Mouse (Mus musculus) lung, adult 2 months (tissue): Measurements from ENCODE around the gene Sprr2b. TPM values are rescaled to one million over a fixed set of nuclear protein-coding genes. Genes with fewer than 3 reads are reported as not detected.

ENCODE experiments used
- DNase-seq: peaks from one replicate; pipeline ENCODE4 v3.0.0; 2022
- H3K4me1 ChIP-seq: fragments of 200-500 bp; 2 replicates; pipeline ENCODE4 v1.6.1; 2011; ENCODE audit warnings: low read length; ENCODE audit not compliant: control insufficient read depth, insufficient read depth
- H3K4me3 ChIP-seq: fragments of 200-500 bp; replicated peaks from 2 replicates; pipeline ENCODE3; 2011; ENCODE audit warnings: low read depth, mild to moderate bottlenecking, control low read depth, low read length; ENCODE audit errors: extremely low read depth
- CTCF ChIP-seq: fragments of 200-500 bp; IDR thresholded peaks from 2 replicates; pipeline ENCODE4 v1.5.1; 2011; ENCODE audit warnings: mild to moderate bottlenecking, low read length, control low read depth; ENCODE audit not compliant: insufficient read depth
- POLR2A ChIP-seq: fragments of 200-500 bp; IDR thresholded peaks from 2 replicates; pipeline ENCODE4 v1.6.1; 2011; ENCODE audit warnings: low read depth, mild to moderate bottlenecking, control low read depth, low read length, borderline replicate concordance; ENCODE audit errors: extremely low read depth
- WGBS: fragments of 180-500 bp; shearing (Covaris S2); methylation state at CpG from one replicate; pipeline ENCODE4 v1.1.7; 2018; 5-methylcytosine and 5-hydroxymethylcytosine counted together
- polyA plus RNA-seq: library from polyadenylated mRNA; depleted of rRNA; stranded (reverse); fragments of >200 nt; gene quantifications from 2 replicates; pipeline ENCODE4 v1.2.3, GENCODE M21; 2012; rRNA removed

Gene Sprr2b
- polyA plus RNA-seq, 1 experiment, result not detected

DNA sequence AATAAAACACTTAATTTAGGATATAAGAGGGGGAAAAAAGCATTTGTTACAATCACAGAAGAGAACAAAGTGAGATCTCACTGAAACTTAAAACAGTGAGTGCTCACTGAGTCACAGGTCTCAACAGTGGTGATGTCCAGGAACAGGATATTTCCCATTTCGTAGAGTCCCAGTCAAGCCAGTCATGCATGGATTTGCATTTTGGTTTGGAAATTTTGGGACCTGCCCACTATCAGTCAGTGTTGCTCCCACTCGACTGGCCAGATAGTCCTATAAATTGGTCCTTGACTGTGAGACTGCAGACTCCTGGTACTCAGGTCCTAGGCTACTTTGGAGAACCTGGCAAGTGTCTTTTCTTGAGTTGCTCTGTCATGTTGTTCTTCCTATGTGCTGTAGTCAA is 35.4 kb downstream of the Sprr2b start, which contains the start of gene Sprr2e:
Gene Sprr2e, plus strand, starts transcription at position 301 of the 400 bp plus-strand sequence.
- no peak for TF ChIP-seq CTCF
- no peak for TF ChIP-seq POLR2A
- H3K4me1 ChIP-seq, result no peaks in the 10 kb centered on the region
- WGBS, result 75% methylated on average over 2 of the region's 2 CpGs
- no peak for DNase-seq
- H3K4me3 ChIP-seq, result no peak within 1 kb of the TSS

DNA sequence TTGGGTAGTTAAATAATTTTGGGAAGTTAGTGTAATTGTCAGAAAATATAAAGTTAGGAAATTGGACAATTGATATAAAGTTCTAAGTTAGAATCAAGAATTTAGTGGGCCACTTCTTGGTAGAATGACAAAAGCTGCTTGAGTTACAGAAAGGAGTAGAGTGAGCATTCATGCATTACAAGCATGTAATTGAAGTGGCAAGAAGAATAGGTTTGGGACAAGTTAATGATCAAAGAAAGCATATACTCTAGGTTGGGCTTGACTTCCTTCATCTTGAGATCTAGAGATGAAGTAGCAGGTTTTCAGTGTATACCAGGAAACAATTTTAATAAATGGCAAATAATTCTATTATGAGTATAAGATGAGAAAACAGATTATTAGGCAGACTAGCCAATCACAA is 45.2 kb downstream of the Sprr2b start:
- Histone ChIP-seq H3K4me1 (no peaks in the 10 kb centered on the region), H3K4me3 (no peak overlapping the region)
- no peak for TF ChIP-seq CTCF
- TF ChIP-seq POLR2A, result no peak
- DNase-seq, result no peak

DNA sequence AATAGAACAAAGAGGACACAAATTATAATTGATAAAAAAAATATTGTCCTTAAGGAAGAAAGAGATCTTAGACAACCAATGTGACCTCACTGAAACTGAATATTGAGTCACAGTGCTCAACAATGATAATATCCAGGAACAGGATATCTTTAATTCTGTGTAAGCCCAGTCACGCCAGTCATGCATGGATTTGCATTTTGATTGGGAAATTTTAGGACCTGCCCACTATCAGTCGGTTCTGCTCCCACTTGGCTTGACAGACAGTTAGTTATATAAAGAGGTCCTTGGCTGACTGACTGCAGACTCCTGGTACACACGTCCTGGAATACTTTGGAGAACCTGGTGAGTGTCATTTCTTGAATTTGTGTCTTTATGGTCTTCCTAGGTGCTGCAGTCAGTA is 48.5 kb downstream of the Sprr2b start, which contains the start of gene Sprr2f:
Gene Sprr2f, plus strand, starts transcription at position 301 of the 400 bp plus-strand sequence.
- TF ChIP-seq POLR2A (no peak), CTCF (no peak)
- no peak within 1 kb of the TSS for H3K4me3 ChIP-seq
- no peak for DNase-seq
- no peaks in the 10 kb centered on the region for H3K4me1 ChIP-seq
- WGBS, result 54% methylated on average over 3 of the region's 3 CpGs

Other genes with a start within 250 kb of the Sprr2b start
- 0.16 and 233 TPM in 2 replicates for gene Lor, start 233.5 kb upstream of the Sprr2b start, polyA plus RNA-seq
- gene Prr9, start 192.7 kb upstream of the Sprr2b start, polyA plus RNA-seq, result not detected in 2 replicates
- 0.14 TPM in 1 of 2 replicates, not detected in the other for gene Lelp1, start 173.9 kb upstream of the Sprr2b start, polyA plus RNA-seq
- gene Sprr2a1, start 100.8 kb upstream of the Sprr2b start, polyA plus RNA-seq, result 0.40 and 0.89 TPM in 2 replicates
- 131 and 507 TPM in 2 replicates for gene Sprr2a2, start 100.7 kb upstream of the Sprr2b start, polyA plus RNA-seq
- 2.4 and 3.5 TPM in 2 replicates for gene Sprr2a3, start 31.2 kb upstream of the Sprr2b start, polyA plus RNA-seq
- gene Sprr2d, start 22.5 kb downstream of the Sprr2b start, polyA plus RNA-seq, result 0.20 TPM in 1 of 2 replicates, not detected in the other
- not detected in 2 replicates for gene Sprr2e, start 35.5 kb downstream of the Sprr2b start, polyA plus RNA-seq
- not detected in 2 replicates for gene Sprr2f, start 48.6 kb downstream of the Sprr2b start, polyA plus RNA-seq
- gene Sprr2h, start 69.1 kb downstream of the Sprr2b start, polyA plus RNA-seq, result 0.46 TPM in 1 of 2 replicates, not detected in the other
- gene Sprr2i, start 91.4 kb downstream of the Sprr2b start, polyA plus RNA-seq, result 1.1 TPM in 1 of 2 replicates, not detected in the other
- gene Sprr2j-ps, start 101.5 kb downstream of the Sprr2b start, polyA plus RNA-seq, result 6.1 TPM in 1 of 2 replicates, not detected in the other
- 5.0 and 6.3 TPM in 2 replicates for gene Gm9774, start 112.8 kb downstream of the Sprr2b start, polyA plus RNA-seq
- gene Sprr2k, start 116.0 kb downstream of the Sprr2b start, polyA plus RNA-seq, result 1.1 TPM in 1 of 2 replicates, not detected in the other
- gene Sprr1b, start 122.2 kb downstream of the Sprr2b start, polyA plus RNA-seq, result 48.2 TPM in 1 of 2 replicates, not detected in the other
- gene Sprr3, start 142.1 kb downstream of the Sprr2b start, polyA plus RNA-seq, result 0.12 and 568 TPM in 2 replicates
- gene Sprr1a, start 169.3 kb downstream of the Sprr2b start, polyA plus RNA-seq, result 5.1 and 220 TPM in 2 replicates
- not detected in 2 replicates for gene Sprr4, start 183.9 kb downstream of the Sprr2b start, polyA plus RNA-seq
- 2.3 TPM in 1 of 2 replicates, not detected in the other for gene 2310046K23Rik, start 217.9 kb downstream of the Sprr2b start, polyA plus RNA-seq